Mouse (Mus musculus) MEL (cell line): Measurements from ENCODE around the gene Etv5.

Experiments
- CHD2 ChIP-seq: IDR thresholded peaks from 2 replicates; pipeline ENCODE4 v1.6.1; 2011; ENCODE audit warnings: low read length, improper control_type of control experiment
- CTCF ChIP-seq, 3 experiments: IDR thresholded peaks in 2 of 3; conservative IDR thresholded peaks in 1 of 3; 2 replicates each; pipeline ENCODE4 v1.5.1; 2011 to 2012; ENCODE audit warnings: low read length in 3 of 3, low read depth in 2 of 3, mild to moderate bottlenecking in 2 of 3, improper control_type of control experiment in 1 of 3, inconsistent platforms in 1 of 3, mixed read lengths in 1 of 3, moderate library complexity in 1 of 3; ENCODE audit not compliant: control insufficient read depth in 1 of 3, insufficient read depth in 1 of 3, poor library complexity in 1 of 3, severe bottlenecking in 1 of 3
- E2F4 ChIP-seq: IDR thresholded peaks from 2 replicates; pipeline ENCODE4 v1.6.1; 2011; ENCODE audit warnings: low read depth, low read length, improper control_type of control experiment, borderline replicate concordance
- EP300 ChIP-seq, 2 experiments: IDR thresholded peaks; 2 replicates each; pipeline ENCODE4 v1.6.1; 2011; ENCODE audit warnings: improper control_type of control experiment in 2 of 2, low read length in 2 of 2, low read depth in 1 of 2, mild to moderate bottlenecking in 1 of 2
- GATA1 ChIP-seq: IDR thresholded peaks from 2 replicates; pipeline ENCODE4 v1.6.1; 2011; ENCODE audit warnings: low read depth, low read length, improper control_type of control experiment
- JUND ChIP-seq: IDR thresholded peaks from 2 replicates; pipeline ENCODE4 v1.6.1; 2011; ENCODE audit warnings: low read depth, mild to moderate bottlenecking, improper control_type of control experiment, low read length
- MAFK ChIP-seq: IDR thresholded peaks from 2 replicates; pipeline ENCODE4 v1.6.1; 2011; ENCODE audit warnings: low read depth, mild to moderate bottlenecking, low read length, improper control_type of control experiment, borderline replicate concordance
- MAX ChIP-seq: IDR thresholded peaks from 2 replicates; pipeline ENCODE4 v1.6.1; 2011; ENCODE audit warnings: low read length, improper control_type of control experiment
- POLR2A ChIP-seq, 2 experiments: IDR thresholded peaks; 2 replicates each; pipeline ENCODE4 v1.6.1; 2011 to 2012; ENCODE audit warnings: low read length in 2 of 2, mild to moderate bottlenecking in 2 of 2, control low read depth in 1 of 2, improper control_type of control experiment in 1 of 2, low read depth in 1 of 2, moderate library complexity in 1 of 2; ENCODE audit not compliant: control insufficient read depth in 1 of 2, insufficient read depth in 1 of 2, poor library complexity in 1 of 2
- POLR2AphosphoS2 ChIP-seq: IDR thresholded peaks from 2 replicates; pipeline ENCODE4 v1.6.1; 2011; ENCODE audit warnings: low read length, improper control_type of control experiment
- RCOR1 ChIP-seq: IDR thresholded peaks from 2 replicates; pipeline ENCODE4 v1.6.1; 2012; ENCODE audit warnings: low read depth, mild to moderate bottlenecking, inconsistent platforms, low read length, improper control_type of control experiment
- TCF12 ChIP-seq: IDR thresholded peaks from 2 replicates; pipeline ENCODE4 v1.6.1; 2014; ENCODE audit warnings: low read depth, mild to moderate bottlenecking, inconsistent platforms, low read length, improper control_type of control experiment, moderate library complexity
- ZC3H11A ChIP-seq: IDR thresholded peaks from 2 replicates; pipeline ENCODE4 v1.6.1; 2012; ENCODE audit warnings: low read depth, mild to moderate bottlenecking, inconsistent platforms, low read length, improper control_type of control experiment

DNA sequence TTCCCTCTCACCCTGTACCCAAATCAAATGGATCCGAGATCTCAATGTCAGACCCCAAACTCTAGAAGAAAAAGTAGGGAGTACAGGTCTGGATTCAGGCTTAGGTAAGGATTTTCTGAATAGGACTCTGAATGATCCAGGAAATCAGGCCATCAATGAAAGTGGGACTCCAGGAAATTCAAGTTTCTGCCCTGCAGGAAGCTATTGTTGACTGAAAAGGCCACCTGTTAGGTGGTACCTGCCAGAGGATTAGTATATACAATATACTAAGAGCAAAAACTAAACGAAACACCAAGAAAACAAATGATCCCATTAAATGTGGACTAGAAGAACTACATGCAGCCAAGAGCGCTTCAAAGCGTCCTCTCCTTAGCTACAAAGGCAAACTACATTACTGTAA, 35.8 kb downstream of the Etv5 start:
- TF ChIP-seq POLR2A (IDR thresholded peaks at IDR 0.05; ENCODE audit: control insufficient read depth in 1 of 2, insufficient read depth in 1 of 2, low read depth in 1 of 2, low read length in 2 of 2, poor library complexity in 1 of 2) = no peak
- no peak for TF ChIP-seq MAFK
- TF ChIP-seq EP300 (IDR thresholded peaks at IDR 0.05; ENCODE audit: low read depth in 1 of 2, low read length in 2 of 2) = no peak
- TF ChIP-seq CTCF (IDR thresholded peaks at IDR 0.05 in 2 of 3, conservative IDR thresholded peaks at IDR 0.05 in 1 of 3; ENCODE audit: control insufficient read depth in 1 of 3, insufficient read depth in 1 of 3, low read depth in 2 of 3, low read length in 3 of 3, poor library complexity in 1 of 3, severe bottlenecking in 1 of 3) = no peak
- TF ChIP-seq E2F4 = no peak
- TF ChIP-seq ZC3H11A = no peak
- TF ChIP-seq MAX = no peak
- no peak for TF ChIP-seq CHD2
- TF ChIP-seq GATA1 = no peak
- TF ChIP-seq RCOR1 = no peak
- no peak for TF ChIP-seq TCF12
- no peak for TF ChIP-seq JUND
- no peak for TF ChIP-seq POLR2AphosphoS2
